Mouse (Mus musculus): ENCODE data around the gene Olfr1160. TPM values are rescaled to one million over a fixed set of nuclear protein-coding genes. Genes with fewer than 3 reads are reported as not detected.
"Not testable (repeated sequence)": the region's sequence is repeated elsewhere in the genome, so short reads cannot be mapped to it uniquely, and the experiment has no call there.

Olfr1160 gene
- not detected for total RNA-seq (2021)
- not detected in 2 replicates for polyA plus RNA-seq (2012; rRNA removed)
- long read RNA-seq = 0 reads

GRCm38 (mm10) chr2:88007515-88008318, at the start of gene Olfr1160:
Gene Olfr1160, minus strand, starts transcription at chr2:88008268.
- DNase-seq = no peak

DNA sequence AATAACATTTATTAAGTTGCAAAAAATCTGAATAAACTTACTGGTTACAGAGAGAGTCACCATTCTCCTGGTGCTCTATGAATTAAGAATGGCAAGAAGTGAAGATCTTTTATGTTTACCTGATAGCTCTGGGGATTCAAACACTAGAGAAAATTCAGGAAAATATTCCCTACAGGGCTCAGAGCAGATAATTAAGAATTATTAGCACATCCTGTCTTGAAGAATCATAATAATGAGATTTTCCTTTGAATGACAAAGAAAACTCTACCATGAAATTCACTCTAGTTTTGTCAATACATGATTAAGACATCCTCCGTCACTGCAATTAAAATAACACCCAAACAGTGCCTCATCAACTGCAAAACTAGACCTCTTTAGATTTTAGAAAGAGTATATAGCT, 43.0 kb upstream of the Olfr1160 start, which contains the start of gene Olfr1162:
Gene Olfr1162 (minus strand): TSS at position 101 of the 400 bp plus-strand sequence.
- no peak for DNase-seq

DNA sequence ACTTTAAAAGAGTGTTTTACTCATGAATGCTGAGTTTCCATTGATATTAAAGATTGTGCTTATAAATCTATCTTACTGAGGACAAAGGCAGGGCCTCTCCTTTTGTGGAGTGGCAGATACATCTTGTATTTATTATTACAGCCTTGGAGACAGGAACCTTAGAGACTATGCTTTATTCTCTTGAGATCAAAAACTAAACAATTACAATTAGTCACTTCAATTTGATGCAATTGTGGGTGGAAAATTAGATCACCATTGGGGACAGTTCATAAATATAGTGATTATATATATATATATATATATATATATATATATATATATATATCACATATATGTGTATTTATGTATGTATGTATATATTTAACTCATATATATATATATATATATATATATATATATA, 29.5 kb upstream of the Olfr1160 start, which contains the start of gene Olfr73:
Gene Olfr73 (minus strand): TSS at position 101 of the 400 bp plus-strand sequence.
- DNase-seq = no peak

GRCm38 (mm10) chr2:88022474-88022873, 14.4 kb upstream of the Olfr1160 start, which contains the start of gene Olfr1161:
Gene Olfr1161, plus strand, starts transcription at chr2:88022774.
- not testable (repeated sequence) for DNase-seq

DNA sequence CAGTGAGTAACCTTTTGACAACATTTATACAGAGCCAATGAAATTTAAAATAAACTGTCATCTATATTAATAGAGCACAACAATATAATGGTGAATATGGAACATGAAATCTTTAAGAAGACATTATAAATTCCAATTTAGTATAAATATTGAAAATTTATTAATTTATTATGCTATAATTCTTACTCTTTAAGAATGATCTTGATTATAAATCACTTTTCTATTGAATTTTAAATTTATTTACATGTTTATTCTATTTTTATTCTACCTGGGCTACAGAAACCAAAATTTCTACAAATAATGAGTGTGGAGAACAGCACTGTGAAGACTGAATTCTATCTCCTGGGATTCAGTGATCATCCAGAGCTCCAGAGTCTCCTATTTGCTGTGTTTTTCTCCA, 18.3 kb downstream of the Olfr1160 start, which contains the start of gene Olfr1158:
Gene Olfr1158 (plus strand): TSS at position 301 of the 400 bp plus-strand sequence.
- no peak for DNase-seq

DNA sequence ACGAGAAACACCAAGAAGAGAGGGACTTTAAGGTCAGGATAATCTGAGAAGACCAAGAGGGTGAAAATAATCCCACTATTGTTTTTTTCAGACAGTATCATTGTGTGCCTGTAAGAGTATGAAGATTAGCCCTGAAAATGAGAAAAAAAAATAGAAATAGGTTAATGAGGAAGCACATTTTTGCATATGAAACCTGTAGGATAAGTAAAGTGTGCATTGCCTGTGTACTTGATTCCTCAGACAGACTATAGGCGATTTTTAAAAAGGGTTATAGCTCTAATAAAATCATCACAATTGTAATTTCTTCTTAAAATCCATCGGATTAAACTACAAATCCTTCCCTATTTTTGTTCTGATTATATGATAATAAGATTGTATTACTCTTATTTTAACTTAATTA, 33.5 kb downstream of the Olfr1160 start, which contains the start of gene Olfr74:
Gene Olfr74 (minus strand): TSS at position 101 of the 400 bp plus-strand sequence.
- no peak for DNase-seq

GRCm38 (mm10) chr2:87968199-87968598, 39.9 kb downstream of the Olfr1160 start, which contains the start of gene Olfr1157:
Gene Olfr1157, minus strand, starts transcription at chr2:87968299.
- no peak for DNase-seq

GRCm38 (mm10) chr2:87953000-87953399, 55.1 kb downstream of the Olfr1160 start, which contains the start of gene Olfr1156:
Gene Olfr1156, minus strand, starts transcription at chr2:87953100.
- DNase-seq = no peak

Other genes with a start within 250 kb of the Olfr1160 start
- not detected for gene Olfr152, start 228.8 kb downstream of the Olfr1160 start, total RNA-seq (2021)
- not detected in 2 replicates for gene Olfr152, start 228.8 kb downstream of the Olfr1160 start, polyA plus RNA-seq (2012; rRNA removed)
- not detected for gene Olfr1143, start 207.7 kb downstream of the Olfr1160 start, total RNA-seq (2021)
- gene Olfr1143, start 207.7 kb downstream of the Olfr1160 start, polyA plus RNA-seq (2012; rRNA removed) = not detected in 2 replicates
- not detected for gene Olfr1145, start 198.4 kb downstream of the Olfr1160 start, total RNA-seq (2021)
- not detected in 2 replicates for gene Olfr1145, start 198.4 kb downstream of the Olfr1160 start, polyA plus RNA-seq (2012; rRNA removed)
- not detected for gene Olfr1148, start 177.7 kb downstream of the Olfr1160 start, total RNA-seq (2021)
- not detected in 2 replicates for gene Olfr1148, start 177.7 kb downstream of the Olfr1160 start, polyA plus RNA-seq (2012; rRNA removed)
- gene Olfr1150-ps1, start 164.3 kb downstream of the Olfr1160 start, total RNA-seq (2021) = not detected
- not detected in 2 replicates for gene Olfr1150-ps1, start 164.3 kb downstream of the Olfr1160 start, polyA plus RNA-seq (2012; rRNA removed)
- not detected for gene Olfr1151, start 152.4 kb downstream of the Olfr1160 start, total RNA-seq (2021)
- gene Olfr1151, start 152.4 kb downstream of the Olfr1160 start, polyA plus RNA-seq (2012; rRNA removed) = not detected in 2 replicates
- not detected for gene Olfr1152, start 141.8 kb downstream of the Olfr1160 start, total RNA-seq (2021)
- gene Olfr1152, start 141.8 kb downstream of the Olfr1160 start, polyA plus RNA-seq (2012; rRNA removed) = not detected in 2 replicates
- gene Olfr1153, start 113.3 kb downstream of the Olfr1160 start, total RNA-seq (2021) = not detected
- not detected in 2 replicates for gene Olfr1153, start 113.3 kb downstream of the Olfr1160 start, polyA plus RNA-seq (2012; rRNA removed)
- gene Olfr1154, start 103.1 kb downstream of the Olfr1160 start, total RNA-seq (2021) = not detected
- not detected in 2 replicates for gene Olfr1154, start 103.1 kb downstream of the Olfr1160 start, polyA plus RNA-seq (2012; rRNA removed)
- gene Olfr1155, start 63.1 kb downstream of the Olfr1160 start, total RNA-seq (2021) = not detected
- not detected in 2 replicates for gene Olfr1155, start 63.1 kb downstream of the Olfr1160 start, polyA plus RNA-seq (2012; rRNA removed)
- gene Olfr1156, start 55.2 kb downstream of the Olfr1160 start, total RNA-seq (2021) = not detected
- gene Olfr1156, start 55.2 kb downstream of the Olfr1160 start, polyA plus RNA-seq (2012; rRNA removed) = not detected in 2 replicates
- gene Olfr1157, start 40.0 kb downstream of the Olfr1160 start, total RNA-seq (2021) = not detected
- gene Olfr1157, start 40.0 kb downstream of the Olfr1160 start, polyA plus RNA-seq (2012; rRNA removed) = not detected in 2 replicates
- not detected for gene Olfr74, start 33.6 kb downstream of the Olfr1160 start, total RNA-seq (2021)
- gene Olfr74, start 33.6 kb downstream of the Olfr1160 start, polyA plus RNA-seq (2012; rRNA removed) = not detected in 2 replicates
- gene Olfr1158, start 18.2 kb downstream of the Olfr1160 start, total RNA-seq (2021) = not detected
- not detected in 2 replicates for gene Olfr1158, start 18.2 kb downstream of the Olfr1160 start, polyA plus RNA-seq (2012; rRNA removed)
- gene Olfr1161, start 14.5 kb upstream of the Olfr1160 start, total RNA-seq (2021) = not detected
- not detected in 2 replicates for gene Olfr1161, start 14.5 kb upstream of the Olfr1160 start, polyA plus RNA-seq (2012; rRNA removed)
- gene Olfr73, start 29.4 kb upstream of the Olfr1160 start, total RNA-seq (2021) = not detected
- gene Olfr73, start 29.4 kb upstream of the Olfr1160 start, polyA plus RNA-seq (2012; rRNA removed) = not detected in 2 replicates
- not detected for gene Olfr1162, start 42.9 kb upstream of the Olfr1160 start, total RNA-seq (2021)
- gene Olfr1162, start 42.9 kb upstream of the Olfr1160 start, polyA plus RNA-seq (2012; rRNA removed) = not detected in 2 replicates
- not detected for gene Olfr1163, start 63.6 kb upstream of the Olfr1160 start, total RNA-seq (2021)
- not detected in 2 replicates for gene Olfr1163, start 63.6 kb upstream of the Olfr1160 start, polyA plus RNA-seq (2012; rRNA removed)
- not detected for gene Olfr1164, start 85.7 kb upstream of the Olfr1160 start, total RNA-seq (2021)
- not detected in 2 replicates for gene Olfr1164, start 85.7 kb upstream of the Olfr1160 start, polyA plus RNA-seq (2012; rRNA removed)
- not detected for gene Olfr1166, start 120.0 kb upstream of the Olfr1160 start, total RNA-seq (2021)
- gene Olfr1166, start 120.0 kb upstream of the Olfr1160 start, polyA plus RNA-seq (2012; rRNA removed) = not detected in 2 replicates
- gene Olfr1167, start 146.9 kb upstream of the Olfr1160 start, total RNA-seq (2021) = not detected
- gene Olfr1167, start 146.9 kb upstream of the Olfr1160 start, polyA plus RNA-seq (2012; rRNA removed) = not detected in 2 replicates
- gene Olfr1168, start 173.6 kb upstream of the Olfr1160 start, total RNA-seq (2021) = not detected
- gene Olfr1168, start 173.6 kb upstream of the Olfr1160 start, polyA plus RNA-seq (2012; rRNA removed) = not detected in 2 replicates
- gene Olfr1170, start 220.1 kb upstream of the Olfr1160 start, total RNA-seq (2021) = not detected
- gene Olfr1170, start 220.1 kb upstream of the Olfr1160 start, polyA plus RNA-seq (2012; rRNA removed) = not detected in 2 replicates

Data from adrenal gland, adult 2 months (tissue).